22 mouse cellular contexts compared by ENCODE assay signal in the genomic region with DNA sequence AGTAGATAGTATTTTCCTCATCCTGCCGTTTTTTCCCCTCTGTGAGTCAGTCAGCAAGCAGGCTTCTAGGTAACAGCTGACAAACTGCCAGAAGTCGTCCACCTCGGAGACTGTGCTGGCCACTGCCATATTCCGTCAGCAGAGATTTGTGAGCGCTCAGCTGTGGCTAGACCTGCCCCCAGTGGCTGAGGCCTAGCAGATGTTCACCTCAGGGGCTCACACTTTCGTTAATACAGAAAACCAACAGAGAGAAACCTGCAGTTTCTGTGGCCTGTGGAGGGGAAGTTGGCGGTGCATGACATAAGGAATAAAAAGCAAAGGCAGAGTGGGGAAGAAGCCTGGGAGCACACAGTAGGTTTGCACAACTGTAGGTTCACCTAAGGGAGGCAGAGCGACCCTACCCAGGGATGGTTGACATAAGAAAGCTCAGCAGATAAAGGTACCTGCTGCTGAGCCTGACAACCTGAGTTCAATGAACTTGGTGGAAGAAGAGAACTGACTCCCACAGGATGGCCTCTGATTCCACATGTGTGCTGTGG. TPM values are rescaled to one million over a fixed set of nuclear protein-coding genes. Genes with fewer than 3 reads are reported as not detected.
A peak's percentile ranks its signal among the peaks of the same experiment; 100 is the strongest.
DNase-seq lines count a peak whose midpoint lies in the region; ATAC-seq and TF ChIP-seq lines count a peak whose summit lies in the region.
"Had no signal": no experiment of that assay in that cellular context is flagged by ENCODE, and none has a peak within 500 bp of the region (broad histone marks: within the 10 kb centered on the region; RNA-seq: fewer than 3 reads in every experiment).

No protein-coding gene starts in this region.

- H3K9me3 ChIP-seq in kidney, embryonic 16.5 days (ENCODE audit: low read length): no peaks in the 10 kb centered on the region
- no peaks in the 10 kb centered on the region for H3K9me3 ChIP-seq in CH12.LX (replicated peaks; ENCODE audit: low read length)
- no peaks in the 10 kb centered on the region for H3K9me3 ChIP-seq in hindbrain, embryonic 11.5 days (ENCODE audit: control insufficient read depth, low read length)
- H3K9me3 ChIP-seq: embryonic facial prominence, embryonic 12.5 days; heart, embryonic 15.5 days; hindbrain, embryonic 10.5 days; hindbrain, embryonic 15.5 days had no signal

- TF ChIP-seq CTCF in CH12.LX (conservative IDR thresholded peaks at IDR 0.05 in 1 of 2, IDR thresholded peaks at IDR 0.05 in 1 of 2; ENCODE audit: low read depth in 2 of 2, low read length in 2 of 2): peak in 1 of 2 experiments; percentile 43; a peak in 2 of 4 replicates

- H3K36me3 ChIP-seq in kidney, embryonic 16.5 days (ENCODE audit: insufficient read depth, low read length): no peaks in the 10 kb centered on the region
- H3K36me3 ChIP-seq in CH12.LX (replicated peaks in 1 of 2; ENCODE audit: control insufficient read depth in 1 of 2, insufficient read depth in 1 of 2, low read length in 1 of 2): no peaks in the 10 kb centered on the region
- no peaks in the 10 kb centered on the region for H3K36me3 ChIP-seq in splenic B cell, adult 2 months (ENCODE audit: control insufficient read depth, insufficient read depth, low read length, poor library complexity, severe bottlenecking)
- no peaks in the 10 kb centered on the region for H3K36me3 ChIP-seq in hindbrain, embryonic 11.5 days (ENCODE audit: control insufficient read depth, insufficient read depth, low read length)
- H3K36me3 ChIP-seq: embryonic facial prominence, embryonic 12.5 days; heart, embryonic 15.5 days; hindbrain, embryonic 10.5 days; hindbrain, embryonic 15.5 days had no signal

- 40% methylated on average over 8 of the region's 8 CpGs for WGBS in kidney, embryonic 16.5 days
- 80% methylated on average over 8 of the region's 8 CpGs for WGBS in hindbrain, embryonic 11.5 days

- H3K4me3 ChIP-seq in kidney, embryonic 16.5 days (ENCODE audit: low read length): no peak overlapping the region
- H3K4me3 ChIP-seq in CH12.LX (replicated peaks in 1 of 3; ENCODE audit: low read depth in 2 of 3, low read length in 2 of 3, poor library complexity in 1 of 3): no peak overlapping the region
- H3K4me3 ChIP-seq in hindbrain, embryonic 11.5 days (ENCODE audit: low read depth, low read length): no peak overlapping the region
- H3K4me3 ChIP-seq: embryonic facial prominence, embryonic 12.5 days; heart, adult 2 months; heart, embryonic 15.5 days; hindbrain, embryonic 10.5 days; hindbrain, embryonic 15.5 days had no signal

- no peak for DNase-seq in kidney, adult 18-20 months
- DNase-seq in 3T3-L1 (ENCODE audit: low read depth, low spot score) (peak; percentile 41), CH12.LX (ENCODE audit: extremely low read depth) (peak; percentile 85)
- peak; percentile 11 for DNase-seq in splenic B cell, adult 2 months (ENCODE audit: low read depth, low spot score)
- DNase-seq in hindbrain, embryonic 11.5 days (ENCODE audit: low spot score): no peak
- DNase-seq: adrenal gland, postnatal 10 days; B cell, adult 2 months; cerebellum, adult 11-12 months; cerebellum, adult 9-10 months; cerebellum, postnatal 25 days; gastrocnemius, postnatal 10 days; heart, adult 2 months; heart, postnatal 14 days had no signal

- H3K4me2 ChIP-seq in kidney, embryonic 16.5 days (replicated peaks; ENCODE audit: low read depth, low read length): no peak overlapping the region
- H3K4me2 ChIP-seq in CH12.LX (ENCODE audit: insufficient read depth, low read depth, poor library complexity, severe bottlenecking): peak overlapping the region; percentile 23; the same call in 1 of the 2 replicates
- no peak overlapping the region for H3K4me2 ChIP-seq in hindbrain, embryonic 11.5 days (replicated peaks; ENCODE audit: low read depth, low read length)
- H3K4me2 ChIP-seq: embryonic facial prominence, embryonic 12.5 days; heart, embryonic 11.5 days; heart, embryonic 15.5 days; hindbrain, embryonic 15.5 days had no signal

- H3K79me2 ChIP-seq in CH12.LX (replicated peaks; ENCODE audit: control insufficient read depth, extremely low read depth, insufficient read depth, poor library complexity, severe bottlenecking): no peaks in the 10 kb centered on the region

- peak; percentile 34 for TF ChIP-seq RAD21 in CH12.LX (IDR thresholded peaks at IDR 0.05; ENCODE audit: low read depth, low read length)

- 0 out of 2 replicates have a peak, but pooled peaks cover 8% of the 10 kb centered on the region for H3K4me1 ChIP-seq in kidney, embryonic 16.5 days (ENCODE audit: insufficient read depth, low read length)
- peaks cover 30 to 61% of the 10 kb centered on the region in 2 experiments for H3K4me1 ChIP-seq in CH12.LX (ENCODE audit: control insufficient read depth in 1 of 2, insufficient read depth in 2 of 2)
- no peaks in the 10 kb centered on the region for H3K4me1 ChIP-seq in hindbrain, embryonic 11.5 days (replicated peaks; ENCODE audit: control insufficient read depth, insufficient read depth, low read length)
- H3K4me1 ChIP-seq: embryonic facial prominence, embryonic 12.5 days; hindbrain, embryonic 10.5 days; hindbrain, embryonic 15.5 days had no signal

- dilution Hi-C loops in CH12.LX (cut with MboI; ENCODE audit: extremely low pct_ligation_motif_present, extremely low pct_unique_long_range_greater_than_20kb, low sequenced_read_pairs): no loop called here

- H3K27ac ChIP-seq in kidney, embryonic 16.5 days (ENCODE audit: low read length): 0 out of 2 replicates have a peak overlapping the region, but pooled peaks have one; percentile 10
- no peak overlapping the region for H3K27ac ChIP-seq in CH12.LX (ENCODE audit: insufficient read depth, low read depth)
- H3K27ac ChIP-seq in hindbrain, embryonic 11.5 days (ENCODE audit: low read depth, low read length): no peak overlapping the region
- H3K27ac ChIP-seq: embryonic facial prominence, embryonic 12.5 days; heart, adult 2 months; heart, embryonic 15.5 days; hindbrain, embryonic 10.5 days; hindbrain, embryonic 15.5 days had no signal

- peak; percentile 91 for TF ChIP-seq EP300 in CH12.LX (IDR thresholded peaks at IDR 0.05; ENCODE audit: low read length)

- TF ChIP-seq POLR2A in CH12.LX (IDR thresholded peaks at IDR 0.05; ENCODE audit: low read depth, low read length): no peak

- no peaks in the 10 kb centered on the region for H3K27me3 ChIP-seq in kidney, embryonic 16.5 days (ENCODE audit: insufficient read depth, low read length)
- H3K27me3 ChIP-seq in CH12.LX (replicated peaks): no peaks in the 10 kb centered on the region
- H3K27me3 ChIP-seq in splenic B cell, adult 2 months (ENCODE audit: control insufficient read depth, insufficient read depth, low read length, poor library complexity, severe bottlenecking): no peaks in the 10 kb centered on the region
- H3K27me3 ChIP-seq in hindbrain, embryonic 11.5 days (ENCODE audit: control insufficient read depth, insufficient read depth, low read length): no peaks in the 10 kb centered on the region
- H3K27me3 ChIP-seq: embryonic facial prominence, embryonic 12.5 days; heart, embryonic 15.5 days; hindbrain, embryonic 15.5 days had no signal

- no peak overlapping the region for H3K9ac ChIP-seq in kidney, embryonic 16.5 days (replicated peaks; ENCODE audit: low read length)
- H3K9ac ChIP-seq in CH12.LX (ENCODE audit: insufficient read depth, low read depth): no peak overlapping the region
- no peak overlapping the region for H3K9ac ChIP-seq in hindbrain, embryonic 11.5 days (ENCODE audit: low read depth, low read length)
- H3K9ac ChIP-seq: embryonic facial prominence, embryonic 12.5 days; heart, embryonic 15.5 days; hindbrain, embryonic 15.5 days had no signal

- ATAC-seq in kidney, embryonic 16.5 days (ENCODE audit: low FRiP score, low TSS enrichment): peak; percentile 79; the same call in 1 of the 2 replicates
- ATAC-seq in hindbrain, embryonic 11.5 days (ENCODE audit: low FRiP score): no peak
- ATAC-seq: CD4-positive, CD25-positive, alpha-beta regulatory T cell, adult 4 months; forebrain, embryonic 16.5 days had no signal

- in situ Hi-C loops in CH12.LX (cut with MboI; ENCODE audit: low pct_ligation_motif_present, low pct_unique_long_range_greater_than_20kb, low sequenced_read_pairs): no loop called here

TF ChIP-seq in CH12.LX, 34 proteins besides CTCF, POLR2A, EP300 and RAD21 (continues in another document):
- TF ChIP-seq MYC (IDR thresholded peaks at IDR 0.05; ENCODE audit: low read depth, low read length) (0 out of 2 replicates have a peak, but pooled peaks have one; percentile 68), PAX5 (IDR thresholded peaks at IDR 0.05; ENCODE audit: low read length) (no peak), MXI1 (IDR thresholded peaks at IDR 0.05; ENCODE audit: low read depth, low read length) (peak; percentile 57; the same call in 1 of the 2 replicates), USF2 (conservative IDR thresholded peaks at IDR 0.05; ENCODE audit: low read depth, low read length) (no peak), ETS1 (conservative IDR thresholded peaks at IDR 0.05; ENCODE audit: low read depth, low read length) (peak; percentile 98), IRF4 (IDR thresholded peaks at IDR 0.05; ENCODE audit: low read depth, low read length) (peak; percentile 92), TCF12 (IDR thresholded peaks at IDR 0.05; ENCODE audit: low read depth, low read length) (peak; percentile 98), USF1 (IDR thresholded peaks at IDR 0.05; ENCODE audit: low read depth, low read length) (no peak), CHD2 (IDR thresholded peaks at IDR 0.05; ENCODE audit: low read length) (peak; percentile 77; the same call in 1 of the 2 replicates), RCOR1 (conservative IDR thresholded peaks at IDR 0.05; ENCODE audit: low read depth, low read length) (peak; percentile 92), ZKSCAN1 (IDR thresholded peaks at IDR 0.05; ENCODE audit: borderline replicate concordance, low read depth, low read length) (peak; percentile 98), ELF1 (IDR thresholded peaks at IDR 0.05; ENCODE audit: low read depth, low read length) (peak; percentile 18; the same call in 1 of the 2 replicates), JUN (IDR thresholded peaks at IDR 0.05; ENCODE audit: insufficient read depth, low read depth, low read length) (peak; percentile 21; the same call in 1 of the 2 replicates), MEF2A (IDR thresholded peaks at IDR 0.05; ENCODE audit: borderline replicate concordance, low read depth, low read length) (peak; percentile 85)

RNA-seq across cellular contexts. Expression of a gene that starts 31.9 kb away (rescaled TPM):
- polyA plus RNA-seq in kidney, embryonic 16.5 days (2015; fragmentation: Nextera tagmentation; extraction: Ambion mirVana): 11.4 and 11.7 TPM in 2 replicates
- total RNA-seq in CH12.LX (2012; rRNA removed) (25.1 and 25.9 TPM in 2 replicates), CH12.LX (2014; rRNA removed) (50.0 and 52.2 TPM in 2 replicates)
- 19.1 and 19.9 TPM in 2 replicates for polyA plus RNA-seq in CH12.LX (2012; ENCODE audit: insufficient read length, low read depth)
- 11.9 and 13.6 TPM in 2 replicates for polyA plus RNA-seq in hindbrain, embryonic 11.5 days (2014; fragmentation: Nextera tagmentation; extraction: Ambion mirVana)
- total RNA-seq: MEL had no signal

RNA-seq across cellular contexts. Expression of a gene that starts 32.0 kb away (rescaled TPM):
- 46.3 and 48.6 TPM in 2 replicates for polyA plus RNA-seq in kidney, embryonic 16.5 days (2015; fragmentation: Nextera tagmentation; extraction: Ambion mirVana)
- total RNA-seq in CH12.LX (2012; rRNA removed): 8.5 and 10.3 TPM in 2 replicates
- 13.1 and 14.9 TPM in 2 replicates for total RNA-seq in CH12.LX (2014; rRNA removed)
- 6.9 and 8.9 TPM in 2 replicates for polyA plus RNA-seq in CH12.LX (2012; ENCODE audit: insufficient read length, low read depth)
- polyA plus RNA-seq in hindbrain, embryonic 11.5 days (2014; fragmentation: Nextera tagmentation; extraction: Ambion mirVana): 32.0 and 32.4 TPM in 2 replicates
- total RNA-seq: MEL had no signal

Comparison
In these comparisons a context has a peak if more than half of its experiments do, and no peak if none do; other contexts are left out.
1. DNase-seq: peak in 3T3-L1 (single experiment), CH12.LX (single experiment) and splenic B cell, adult 2 months (single experiment); none in kidney, adult 18-20 months (single experiment) and hindbrain, embryonic 11.5 days (single experiment).